Mouse (Mus musculus) lung, embryonic 14.5 days (tissue): ENCODE data around the gene Cmah. TPM values are rescaled to one million over a fixed set of nuclear protein-coding genes. Genes with fewer than 3 reads are reported as not detected.

ENCODE experiments used
- ATAC-seq: fragments of 200-750 bp; cut with Nextera tagmentation; 2 replicates; pipeline ENCODE4 v1.8.0; 2017; ENCODE audit warnings: mild to moderate bottlenecking, moderate TSS enrichment, moderate library complexity; ENCODE audit not compliant: insufficient read depth
- DNase-seq: peaks from one replicate; pipeline ENCODE4 v3.0.0-alpha.2; 2015
- H3K27ac ChIP-seq: fragments of 300-500 bp; sonication (generic); 2 replicates; pipeline ENCODE4 v1.5.1; 2014; ENCODE audit warnings: low read depth, mild to moderate bottlenecking, moderate library complexity
- H3K27me3 ChIP-seq: fragments of 300-500 bp; sonication (generic); 2 replicates; pipeline ENCODE4 v1.6.1; 2014; ENCODE audit warnings: low read length, control low read depth; ENCODE audit not compliant: insufficient read depth
- H3K36me3 ChIP-seq: fragments of 300-500 bp; sonication (generic); 2 replicates; pipeline ENCODE4 v1.6.1; 2014; ENCODE audit warnings: control low read depth; ENCODE audit not compliant: insufficient read depth
- H3K4me1 ChIP-seq: fragments of 300-500 bp; sonication (generic); 2 replicates; pipeline ENCODE4 v1.6.1; 2014; ENCODE audit warnings: antibody characterized with exemption, control low read depth; ENCODE audit not compliant: insufficient read depth
- H3K4me2 ChIP-seq: fragments of 300-500 bp; sonication (generic); 2 replicates; pipeline ENCODE4 v1.6.1; 2014; ENCODE audit warnings: mild to moderate bottlenecking
- H3K4me3 ChIP-seq: fragments of 300-500 bp; sonication (generic); 2 replicates; pipeline ENCODE4 v1.5.1; 2014; ENCODE audit warnings: low read depth, low read length
- H3K9ac ChIP-seq: fragments of 300-500 bp; sonication (generic); 2 replicates; pipeline ENCODE4 v1.6.1; 2014
- H3K9me3 ChIP-seq: fragments of 300-500 bp; sonication (generic); 2 replicates; pipeline ENCODE4 v1.6.1; 2016; ENCODE audit warnings: low read depth, low read length, control low read depth
- CTCF ChIP-seq: IDR thresholded peaks from 2 replicates; pipeline ENCODE4 v1.5.1; 2016; ENCODE audit warnings: antibody characterized with exemption, low read depth
- WGBS: fragments of 180-500 bp; shearing (Covaris S2); extraction: QIAGEN DNeasy Blood & Tissue Kit; methylation state at CpG from one replicate; pipeline ENCODE4 v1.1.7; 2014; 5-methylcytosine and 5-hydroxymethylcytosine counted together
- polyA plus RNA-seq: library from polyadenylated mRNA; unstranded; fragments of >200 nt; fragmentation: Nextera tagmentation; extraction: Ambion mirVana; gene quantifications from 2 replicates; pipeline ENCODE4 v1.2.1, GENCODE M21; 2014

Cmah gene
- polyA plus RNA-seq, 1 experiment from 2014 or later: 0.74 TPM

DNA sequence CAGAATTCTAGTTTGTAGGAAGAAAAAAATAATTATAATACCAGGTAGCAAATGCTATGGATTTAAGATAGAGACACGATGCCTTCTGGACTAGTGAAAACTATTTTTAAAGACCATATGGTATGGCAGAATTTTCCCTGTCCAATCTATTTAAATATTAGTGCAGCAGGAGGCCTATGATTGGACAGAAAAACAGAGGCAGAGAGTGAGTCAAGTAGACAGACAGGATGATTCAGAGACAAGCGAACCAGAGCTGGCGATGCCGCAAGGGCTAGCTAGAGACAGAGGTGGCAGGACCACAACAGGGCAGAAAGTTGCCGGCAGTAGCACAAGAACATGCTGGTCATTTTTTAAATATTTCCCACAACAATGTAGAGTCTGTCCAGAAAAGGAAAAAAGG lies 126.5 kb downstream of the Cmah start:
- no peak for DNase-seq
- WGBS: 89% methylated on average over 5 of the region's 5 CpGs
- Histone ChIP-seq H3K4me3 (no peak overlapping the region), H3K4me1 (no peaks in the 10 kb centered on the region), H3K27ac (no peak overlapping the region), H3K27me3 (no peaks in the 10 kb centered on the region), H3K9ac (no peak overlapping the region), H3K9me3 (no peaks in the 10 kb centered on the region), H3K4me2 (no peak overlapping the region), H3K36me3 (no peaks in the 10 kb centered on the region)
- no peak for ATAC-seq
- TF ChIP-seq CTCF: no peak

DNA sequence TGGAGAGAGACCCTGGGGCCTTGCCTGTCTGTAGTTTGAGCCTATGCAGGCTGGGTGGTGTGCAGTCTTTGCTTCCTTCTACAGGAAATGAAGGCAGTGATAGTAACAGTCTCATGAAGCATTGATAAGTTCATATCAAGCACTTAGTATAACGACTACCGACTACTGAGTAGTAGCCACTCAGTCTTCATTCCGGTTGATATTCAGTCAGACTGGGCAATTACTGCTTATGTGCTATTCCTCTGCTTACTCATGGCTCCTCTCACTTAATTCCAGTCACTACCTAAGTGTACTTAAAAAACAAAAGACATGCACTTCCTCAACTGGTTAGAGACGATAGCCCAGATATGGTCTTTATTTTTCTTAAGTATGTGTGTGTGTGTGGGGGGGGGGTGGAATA lies 129.2 kb downstream of the Cmah start:
- no peak overlapping the region for H3K4me2 ChIP-seq
- no peaks in the 10 kb centered on the region for H3K4me1 ChIP-seq
- ATAC-seq (no peak), DNase-seq (no peak)
- H3K9ac ChIP-seq: no peak overlapping the region
- H3K27ac ChIP-seq: no peak overlapping the region
- H3K9me3 ChIP-seq: no peaks in the 10 kb centered on the region
- 73% methylated on average over 4 of the region's 4 CpGs for WGBS
- TF ChIP-seq CTCF: no peak
- no peaks in the 10 kb centered on the region for H3K27me3 ChIP-seq
- no peak overlapping the region for H3K4me3 ChIP-seq
- no peaks in the 10 kb centered on the region for H3K36me3 ChIP-seq

DNA sequence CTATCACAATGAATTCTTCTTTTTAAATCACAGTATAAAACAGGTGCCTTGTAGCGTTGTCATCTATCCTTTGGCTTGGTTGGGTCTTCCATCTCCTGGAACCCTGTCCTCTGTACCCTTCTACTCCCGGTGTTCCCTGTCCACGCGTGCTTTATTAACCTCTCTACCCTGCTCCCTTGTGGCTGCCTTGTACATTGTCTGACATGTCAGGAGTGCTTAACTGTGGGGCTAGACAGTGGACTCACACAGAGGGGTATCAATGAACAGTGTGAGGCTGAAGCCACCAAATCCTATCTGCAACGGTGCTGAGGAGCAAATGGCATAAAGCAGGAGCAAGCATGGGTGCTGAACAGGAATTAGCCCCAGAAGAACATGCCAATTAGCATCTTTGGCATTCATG lies 133.3 kb downstream of the Cmah start:
- no peak for ATAC-seq

GRCm38 (mm10) chr13:24463767-24464166 lies 136.6 kb downstream of the Cmah start:
- TF ChIP-seq CTCF: no peak
- Histone ChIP-seq H3K27ac (no peak overlapping the region), H3K36me3 (no peaks in the 10 kb centered on the region), H3K27me3 (no peaks in the 10 kb centered on the region), H3K9me3 (no peaks in the 10 kb centered on the region), H3K4me1 (no peaks in the 10 kb centered on the region), H3K4me2 (no peak overlapping the region), H3K9ac (no peak overlapping the region), H3K4me3 (no peak overlapping the region)
- no peak for DNase-seq
- 48% methylated on average over 7 of the region's 7 CpGs for WGBS
- ATAC-seq: no peak

More for the DNA sequence above, 133.3 kb downstream of the Cmah start:
- DNase-seq: no peak
- WGBS: 82% methylated on average over 5 of the region's 5 CpGs
- no peak overlapping the region for H3K27ac ChIP-seq
- H3K9ac ChIP-seq: no peak overlapping the region
- H3K4me3 ChIP-seq: no peak overlapping the region
- no peaks in the 10 kb centered on the region for H3K4me1 ChIP-seq
- no peak for TF ChIP-seq CTCF
- H3K36me3 ChIP-seq: no peaks in the 10 kb centered on the region
- no peak overlapping the region for H3K4me2 ChIP-seq
- H3K9me3 ChIP-seq: no peaks in the 10 kb centered on the region
- no peaks in the 10 kb centered on the region for H3K27me3 ChIP-seq

- Histone ChIP-seq H3K4me3 (no peak overlapping the region), H3K36me3 (no peaks in the 10 kb centered on the region), H3K9ac (no peak overlapping the region), H3K27ac (no peak overlapping the region), H3K4me1 (no peaks in the 10 kb centered on the region), H3K4me2 (no peak overlapping the region), H3K9me3 (no peaks in the 10 kb centered on the region), H3K27me3 (no peaks in the 10 kb centered on the region)
- no peak for TF ChIP-seq CTCF
- ATAC-seq: no peak
- DNase-seq: no peak
- 92% methylated on average over 9 of the region's 9 CpGs for WGBS
These were observed 138.8 kb downstream of the Cmah start for GRCm38 (mm10) chr13:24466027-24466426.

DNA sequence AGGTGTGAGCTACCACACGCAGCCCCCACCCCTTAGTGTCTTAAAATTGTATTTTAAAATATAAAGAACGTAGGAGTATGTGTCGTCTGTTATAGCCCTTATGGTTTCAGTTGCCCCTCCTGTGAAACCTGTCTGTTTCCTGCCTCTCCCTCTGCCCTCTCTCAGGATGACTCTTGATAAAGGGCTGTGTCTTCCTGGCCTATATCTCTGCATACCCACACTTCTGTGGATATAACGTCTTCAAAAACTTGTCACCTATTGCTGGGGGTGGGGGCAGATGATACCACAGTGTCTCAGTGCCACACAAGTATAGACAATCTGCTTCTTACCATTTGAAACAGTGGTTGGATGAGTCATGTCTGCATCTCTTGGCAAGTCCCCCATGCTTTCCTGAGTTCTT lies 140.6 kb downstream of the Cmah start:
- no peaks in the 10 kb centered on the region for H3K27me3 ChIP-seq
- ATAC-seq: no peak
- no peak overlapping the region for H3K9ac ChIP-seq
- no peaks in the 10 kb centered on the region for H3K4me1 ChIP-seq
- no peaks in the 10 kb centered on the region for H3K9me3 ChIP-seq
- WGBS: 63% methylated on average over 4 of the region's 4 CpGs
- H3K27ac ChIP-seq: no peak overlapping the region
- DNase-seq: no peak
- no peaks in the 10 kb centered on the region for H3K36me3 ChIP-seq
- no peak overlapping the region for H3K4me2 ChIP-seq
- TF ChIP-seq CTCF: no peak
- H3K4me3 ChIP-seq: no peak overlapping the region

- no peaks in the 10 kb centered on the region for H3K9me3 ChIP-seq
- no peak for TF ChIP-seq CTCF
- no peaks in the 10 kb centered on the region for H3K4me1 ChIP-seq
- H3K27ac ChIP-seq: no peak overlapping the region
- WGBS: 39% methylated on average over 5 of the region's 5 CpGs
- H3K4me3 ChIP-seq: no peak overlapping the region
- no peaks in the 10 kb centered on the region for H3K27me3 ChIP-seq
- ATAC-seq (no peak), DNase-seq (no peak)
- no peak overlapping the region for H3K4me2 ChIP-seq
- no peaks in the 10 kb centered on the region for H3K36me3 ChIP-seq
- H3K9ac ChIP-seq: no peak overlapping the region
These were observed 150.4 kb downstream of the Cmah start for GRCm38 (mm10) chr13:24477564-24477963.

DNA sequence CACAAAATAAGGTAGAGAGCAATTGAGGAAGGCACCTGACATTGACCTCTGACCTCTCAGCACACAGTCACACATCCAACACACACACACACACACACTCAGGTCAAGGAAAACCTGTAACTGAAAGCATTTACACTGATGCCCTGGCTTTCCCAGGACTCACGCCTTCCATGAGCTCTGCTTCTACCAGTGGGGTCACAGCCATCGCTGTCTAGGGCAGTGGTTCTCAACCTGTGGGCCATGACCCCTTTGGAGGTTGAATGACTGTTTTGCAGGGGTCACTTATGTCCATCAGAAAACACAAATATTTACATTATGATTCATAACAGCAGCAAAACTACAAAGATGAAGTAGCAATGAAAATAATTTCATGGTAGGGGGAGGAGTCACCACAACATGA lies 152.3 kb downstream of the Cmah start:
- WGBS: 83% methylated on average over 2 of the region's 2 CpGs
- Histone ChIP-seq H3K9me3 (no peaks in the 10 kb centered on the region), H3K4me2 (no peak overlapping the region), H3K9ac (no peak overlapping the region), H3K27ac (no peak overlapping the region), H3K4me1 (no peaks in the 10 kb centered on the region), H3K4me3 (no peak overlapping the region), H3K27me3 (no peaks in the 10 kb centered on the region), H3K36me3 (no peaks in the 10 kb centered on the region)
- no peak for DNase-seq
- ATAC-seq: no peak
- TF ChIP-seq CTCF: no peak
